Mouse (Mus musculus) embryonic facial prominence, embryonic 14.5 days (tissue): ENCODE measurements around the gene Ap1m1. TPM values are rescaled to one million over a fixed set of nuclear protein-coding genes. Genes with fewer than 3 reads are reported as not detected.
A peak's percentile ranks its signal among the peaks of the same experiment; 100 is the strongest.

Experiments used
- ATAC-seq: fragments of 200-750 bp; cut with Nextera tagmentation; 2 replicates; pipeline ENCODE4 v1.8.0; 2017; ENCODE audit warnings: low read depth, moderate number of reproducible peaks, moderate TSS enrichment
- DNase-seq: peaks from one replicate; pipeline ENCODE4 v3.0.0-alpha.2; 2015; ENCODE audit warnings: low spot score
- H3K27ac ChIP-seq: fragments of 300-500 bp; sonication (generic); replicated peaks from 2 replicates; pipeline ENCODE4 v1.5.1; 2014; ENCODE audit warnings: low read depth, mild to moderate bottlenecking, low read length, moderate library complexity
- H3K27me3 ChIP-seq: fragments of 300-500 bp; sonication (generic); replicated peaks from 2 replicates; pipeline ENCODE4 v1.6.1; 2014; ENCODE audit warnings: low read length; ENCODE audit not compliant: control insufficient read depth, insufficient read depth
- H3K36me3 ChIP-seq: fragments of 300-500 bp; sonication (generic); 2 replicates; pipeline ENCODE4 v1.6.1; 2014; ENCODE audit warnings: low read length, mixed read lengths; ENCODE audit not compliant: control insufficient read depth, insufficient read depth
- H3K4me1 ChIP-seq: fragments of 300-500 bp; sonication (generic); 2 replicates; pipeline ENCODE4 v1.6.1; 2014; ENCODE audit warnings: antibody characterized with exemption, low read length; ENCODE audit not compliant: control insufficient read depth, insufficient read depth
- H3K4me2 ChIP-seq: fragments of 300-500 bp; sonication (generic); 2 replicates; pipeline ENCODE4 v1.6.1; 2014; ENCODE audit warnings: low read depth, mild to moderate bottlenecking, low read length, moderate library complexity, mixed read lengths
- H3K4me3 ChIP-seq: fragments of 300-500 bp; sonication (generic); 2 replicates; pipeline ENCODE4 v1.5.1; 2014; ENCODE audit warnings: low read depth, mild to moderate bottlenecking, low read length
- H3K9ac ChIP-seq: fragments of 300-500 bp; sonication (generic); 2 replicates; pipeline ENCODE4 v1.6.1; 2014; ENCODE audit warnings: low read depth, mild to moderate bottlenecking, low read length, moderate library complexity, mixed read lengths
- H3K9me3 ChIP-seq: fragments of 300-500 bp; sonication (generic); 2 replicates; pipeline ENCODE4 v1.6.1; 2016; ENCODE audit warnings: low read length; ENCODE audit not compliant: control insufficient read depth
- WGBS: fragments of 180-500 bp; shearing (Covaris S2); extraction: QIAGEN DNeasy Blood & Tissue Kit; methylation state at CpG from one replicate; pipeline ENCODE4 v1.1.7; 2014; 5-methylcytosine and 5-hydroxymethylcytosine counted together
- polyA plus RNA-seq: library from polyadenylated mRNA; unstranded; fragments of >200 nt; fragmentation: Nextera tagmentation; extraction: Ambion mirVana; gene quantifications from 2 replicates; pipeline ENCODE4 v1.2.1, GENCODE M21; 2014

The Ap1m1 gene
- polyA plus RNA-seq, 1 experiment from 2014 or later: 85.2 TPM

GRCm38 (mm10) chr8:72261872-72262271, 22.1 kb downstream of the Ap1m1 start:
- 57% methylated on average over 5 of the region's 5 CpGs for WGBS
- Histone ChIP-seq H3K9me3 (no peaks in the 10 kb centered on the region), H3K27me3 (no peaks in the 10 kb centered on the region), H3K4me1 (no peaks in the 10 kb centered on the region; the same call in 1 of the 2 replicates), H3K4me2 (no peak overlapping the region), H3K36me3 (0 out of 2 replicates have a peak, but pooled peaks cover 2% of the 10 kb centered on the region), H3K27ac (no peak overlapping the region), H3K9ac (no peak overlapping the region), H3K4me3 (no peak overlapping the region)
- peak; percentile 12 for DNase-seq
- ATAC-seq: no peak

- no peak overlapping the region for H3K4me3 ChIP-seq
- H3K4me1 ChIP-seq: no peaks in the 10 kb centered on the region; the same call in 1 of the 2 replicates
- H3K27ac ChIP-seq: no peak overlapping the region
- no peak overlapping the region for H3K9ac ChIP-seq
- H3K4me2 ChIP-seq: no peak overlapping the region
- no peaks in the 10 kb centered on the region for H3K36me3 ChIP-seq
- DNase-seq: no peak
- ATAC-seq: no peak
- H3K27me3 ChIP-seq: no peaks in the 10 kb centered on the region
- 85% methylated on average over 2 of the region's 2 CpGs for WGBS
- H3K9me3 ChIP-seq: no peaks in the 10 kb centered on the region
Measured at GRCm38 (mm10) chr8:72262756-72263155, 22.9 kb downstream of the Ap1m1 start.

- Histone ChIP-seq H3K9me3 (no peaks in the 10 kb centered on the region), H3K9ac (no peak overlapping the region), H3K4me3 (no peak overlapping the region), H3K4me1 (no peaks in the 10 kb centered on the region; the same call in 1 of the 2 replicates), H3K27ac (no peak overlapping the region), H3K36me3 (no peaks in the 10 kb centered on the region), H3K27me3 (no peaks in the 10 kb centered on the region), H3K4me2 (no peak overlapping the region)
- WGBS: 71% methylated on average over 7 of the region's 7 CpGs
- ATAC-seq: no peak
- no peak for DNase-seq
Measured at GRCm38 (mm10) chr8:72263451-72263850, 23.6 kb downstream of the Ap1m1 start.

GRCm38 (mm10) chr8:72265342-72265741, 25.5 kb downstream of the Ap1m1 start:
- Histone ChIP-seq H3K36me3 (no peaks in the 10 kb centered on the region), H3K9me3 (no peaks in the 10 kb centered on the region), H3K4me1 (no peaks in the 10 kb centered on the region; the same call in 1 of the 2 replicates), H3K4me2 (no peak overlapping the region), H3K27me3 (no peaks in the 10 kb centered on the region), H3K9ac (no peak overlapping the region), H3K4me3 (no peak overlapping the region), H3K27ac (no peak overlapping the region)
- 60% methylated on average over 4 of the region's 7 CpGs for WGBS
- no peak for ATAC-seq
- DNase-seq: no peak

GRCm38 (mm10) chr8:72266671-72267070, 26.9 kb downstream of the Ap1m1 start:
- no peak overlapping the region for H3K27ac ChIP-seq
- H3K9ac ChIP-seq: no peak overlapping the region
- no peak overlapping the region for H3K4me3 ChIP-seq
- no peaks in the 10 kb centered on the region for H3K4me1 ChIP-seq
- no peak for DNase-seq
- no peaks in the 10 kb centered on the region for H3K27me3 ChIP-seq
- ATAC-seq: no peak
- H3K36me3 ChIP-seq: no peaks in the 10 kb centered on the region
- H3K9me3 ChIP-seq: no peaks in the 10 kb centered on the region
- H3K4me2 ChIP-seq: no peak overlapping the region

- 96% methylated on average over 8 of the region's 8 CpGs for whole genome bisulfite sequencing
- Histone ChIP-seq H3K9me3 (no peaks in the 10 kb centered on the region), H3K36me3 (no peaks in the 10 kb centered on the region), H3K27ac (no peak overlapping the region), H3K4me1 (no peaks in the 10 kb centered on the region), H3K9ac (no peak overlapping the region), H3K4me2 (no peak overlapping the region), H3K4me3 (no peak overlapping the region), H3K27me3 (no peaks in the 10 kb centered on the region)
- no peak for ATAC-seq
- DNase-seq: no peak
Measured at GRCm38 (mm10) chr8:72267106-72267505, 27.3 kb downstream of the Ap1m1 start.

GRCm38 (mm10) chr8:72268356-72268755, 28.5 kb downstream of the Ap1m1 start:
- H3K27ac ChIP-seq: 0 out of 2 replicates have a peak overlapping the region, but pooled peaks have one; percentile 15
- H3K4me3 ChIP-seq: no peak overlapping the region
- H3K9ac ChIP-seq: no peak overlapping the region
- no peaks in the 10 kb centered on the region for H3K9me3 ChIP-seq
- ATAC-seq (no peak), DNase-seq (peak; percentile 56)
- H3K27me3 ChIP-seq: no peaks in the 10 kb centered on the region
- no peaks in the 10 kb centered on the region for H3K4me1 ChIP-seq
- no peak overlapping the region for H3K4me2 ChIP-seq
- H3K36me3 ChIP-seq: no peaks in the 10 kb centered on the region
- WGBS: 78% methylated on average over 15 of the region's 15 CpGs

- H3K4me2 ChIP-seq: no peak overlapping the region
- ATAC-seq (no peak), DNase-seq (no peak)
- no peaks in the 10 kb centered on the region for H3K27me3 ChIP-seq
- H3K9ac ChIP-seq: no peak overlapping the region
- H3K9me3 ChIP-seq: no peaks in the 10 kb centered on the region
- no peaks in the 10 kb centered on the region for H3K36me3 ChIP-seq
- no peak overlapping the region for H3K27ac ChIP-seq
- 87% methylated on average over 12 of the region's 12 CpGs for WGBS
- H3K4me1 ChIP-seq: no peaks in the 10 kb centered on the region
- no peak overlapping the region for H3K4me3 ChIP-seq
Measured at GRCm38 (mm10) chr8:72270606-72271005, 30.8 kb downstream of the Ap1m1 start.

- DNase-seq: no peak
- H3K4me3 ChIP-seq: no peak overlapping the region
- no peaks in the 10 kb centered on the region for H3K36me3 ChIP-seq
- H3K4me2 ChIP-seq: no peak overlapping the region
- H3K9ac ChIP-seq: no peak overlapping the region
- ATAC-seq: no peak
- no peaks in the 10 kb centered on the region for H3K27me3 ChIP-seq
- no peak overlapping the region for H3K27ac ChIP-seq
- H3K9me3 ChIP-seq: no peaks in the 10 kb centered on the region
- WGBS: 72% methylated on average over 11 of the region's 11 CpGs
- no peaks in the 10 kb centered on the region for H3K4me1 ChIP-seq
Measured at GRCm38 (mm10) chr8:72271051-72271660, 31.3 kb downstream of the Ap1m1 start.
